Mouse (Mus musculus) lung, postnatal 4 days (tissue): Measurements from ENCODE around the gene Slc6a20a.

ENCODE experiments used
- DNase-seq, 2 experiments: peaks; one replicate each; pipeline ENCODE4 v3.0.0; 2021

Gene Slc6a20a

GRCm38 (mm10) chr9:123636771-123637170 lies 41.9 kb downstream of the Slc6a20a start:
- DNase-seq: no peak

GRCm38 (mm10) chr9:123632993-123633392 lies 45.7 kb downstream of the Slc6a20a start:
- DNase-seq: no peak

- no peak for DNase-seq
These were observed 46.4 kb downstream of the Slc6a20a start, which contains the start of gene Slc6a20b for GRCm38 (mm10) chr9:123632281-123632680. Slc6a20b (minus strand) TSS chr9:123632565.

- no peak for DNase-seq
These were observed 47.0 kb downstream of the Slc6a20a start for GRCm38 (mm10) chr9:123631666-123632065.

GRCm38 (mm10) chr9:123625821-123626220 lies 52.9 kb downstream of the Slc6a20a start:
- DNase-seq: no peak

GRCm38 (mm10) chr9:123624741-123625140 lies 53.9 kb downstream of the Slc6a20a start:
- DNase-seq: no peak

- no peak for DNase-seq
These were observed 58.2 kb downstream of the Slc6a20a start for GRCm38 (mm10) chr9:123620311-123621098.

DNA sequence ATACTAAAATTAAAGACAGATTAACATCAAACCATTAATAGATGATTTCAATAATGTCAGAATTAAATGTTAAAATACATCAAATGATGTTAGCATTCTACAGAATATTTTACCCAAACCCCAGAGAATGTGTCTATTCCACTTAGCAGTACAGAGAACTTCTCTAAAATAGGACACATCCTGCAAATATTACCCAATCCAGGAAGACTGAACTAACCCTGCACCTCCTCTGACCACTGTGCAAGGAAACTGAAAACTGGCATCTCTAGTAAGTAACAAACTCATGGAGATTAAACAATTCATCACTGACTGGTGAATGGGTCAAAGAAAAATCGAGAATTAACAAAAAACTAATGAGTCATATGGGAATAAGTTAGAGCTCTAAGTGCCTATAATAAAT lies 77.2 kb downstream of the Slc6a20a start:
- no peak for DNase-seq

DNA sequence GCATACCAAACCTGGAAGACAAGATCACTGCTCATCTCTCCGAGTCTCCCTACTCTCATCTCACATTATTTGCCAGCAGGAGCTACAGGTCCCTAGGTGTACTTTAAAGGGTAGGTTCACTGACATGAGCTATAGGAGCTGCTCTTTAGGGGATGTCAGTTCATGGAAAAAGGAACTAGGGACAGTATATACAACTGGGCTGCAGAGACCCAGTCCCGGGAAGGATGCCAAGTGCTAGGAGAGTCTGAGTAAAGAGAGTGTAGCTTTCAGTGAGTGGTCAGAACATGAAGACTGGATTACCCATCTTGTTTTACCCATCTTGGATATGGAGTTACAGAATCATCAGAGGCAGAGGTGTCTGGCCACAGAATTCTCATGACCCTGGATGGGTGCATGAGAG lies 81.3 kb downstream of the Slc6a20a start:
- no peak for DNase-seq

DNA sequence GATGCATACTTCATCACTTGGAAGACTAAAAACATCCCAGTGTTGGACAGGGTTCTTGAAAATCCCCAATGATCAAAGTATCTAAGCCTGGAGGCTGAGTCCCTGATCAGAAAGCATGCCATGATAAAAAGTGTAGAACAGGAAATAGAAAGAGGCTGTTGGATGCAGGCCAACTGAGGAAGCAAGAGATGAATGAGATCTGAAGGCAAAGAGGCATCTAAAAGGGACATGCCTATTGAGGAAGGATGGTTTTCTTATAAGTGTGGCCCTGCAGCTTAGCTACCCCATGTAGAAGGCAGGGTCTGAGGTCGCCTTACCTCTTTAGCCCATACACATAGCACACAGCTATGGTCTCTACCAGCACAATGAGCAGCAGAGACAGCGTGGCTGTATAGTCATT lies 81.8 kb downstream of the Slc6a20a start:
- no peak for DNase-seq

DNA sequence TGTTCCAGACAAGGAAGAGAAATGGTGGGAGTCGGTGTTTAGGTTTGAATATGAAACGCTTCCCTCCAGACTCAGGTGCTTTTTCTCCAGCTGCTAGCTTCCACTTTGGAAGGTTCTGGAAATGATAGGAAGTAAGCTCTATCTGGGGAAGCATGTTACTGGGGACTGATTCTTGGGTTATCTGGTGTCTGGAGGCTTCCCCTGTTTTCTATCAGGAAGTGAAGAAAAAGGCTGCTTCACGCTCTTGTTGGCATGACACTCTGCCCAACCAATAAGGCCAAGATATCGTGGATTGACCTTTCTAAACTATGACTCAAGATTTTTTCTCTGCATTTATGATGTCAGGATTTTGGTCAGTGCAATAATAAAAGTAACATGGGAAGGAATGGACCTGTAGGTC lies 83.5 kb downstream of the Slc6a20a start:
- no peak for DNase-seq

DNA sequence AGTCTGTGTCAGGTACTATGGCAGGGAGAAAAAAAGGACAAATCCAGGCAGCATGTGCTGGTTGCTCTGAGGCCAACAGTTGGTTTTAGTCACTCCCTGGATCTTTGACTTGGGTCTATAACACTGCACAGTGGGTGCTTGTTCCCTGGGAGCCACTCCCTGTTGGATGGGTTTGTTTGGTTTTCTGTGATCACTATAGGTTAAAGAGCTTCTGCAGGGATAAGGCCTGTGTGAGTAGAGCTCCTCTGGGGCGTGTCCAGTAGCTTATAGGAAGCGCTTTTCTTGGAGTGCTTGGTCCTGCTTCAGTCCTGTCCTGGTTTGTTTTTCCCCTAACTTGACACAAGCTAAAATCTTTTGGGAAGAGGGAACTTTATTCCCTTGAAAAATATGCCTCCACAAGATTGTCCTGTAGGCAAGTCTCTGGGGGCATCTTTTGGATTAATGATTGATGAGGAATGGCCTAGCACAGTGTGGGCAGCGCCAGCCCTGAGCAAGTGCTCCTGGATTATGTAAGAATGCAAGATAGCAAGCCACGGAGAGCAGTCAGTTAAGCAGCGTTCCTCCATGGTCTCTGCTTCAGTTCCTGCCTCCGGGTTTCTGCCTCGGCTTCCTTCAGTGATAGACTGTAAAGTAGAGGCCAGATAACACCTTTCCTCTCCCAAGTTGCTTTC lies 89.3 kb downstream of the Slc6a20a start:
- no peak for DNase-seq
